Mouse (Mus musculus) Muller cell, postnatal 12 days (primary cell): Measurements from ENCODE around the gene Fam107b.
A peak's percentile ranks its signal among the peaks of the same experiment; 100 is the strongest.

Experiments
- DNase-seq: peaks from one replicate; pipeline ENCODE4 v3.0.0-alpha.2; 2015; ENCODE audit errors: inconsistent ontology term

Gene Fam107b

DNA sequence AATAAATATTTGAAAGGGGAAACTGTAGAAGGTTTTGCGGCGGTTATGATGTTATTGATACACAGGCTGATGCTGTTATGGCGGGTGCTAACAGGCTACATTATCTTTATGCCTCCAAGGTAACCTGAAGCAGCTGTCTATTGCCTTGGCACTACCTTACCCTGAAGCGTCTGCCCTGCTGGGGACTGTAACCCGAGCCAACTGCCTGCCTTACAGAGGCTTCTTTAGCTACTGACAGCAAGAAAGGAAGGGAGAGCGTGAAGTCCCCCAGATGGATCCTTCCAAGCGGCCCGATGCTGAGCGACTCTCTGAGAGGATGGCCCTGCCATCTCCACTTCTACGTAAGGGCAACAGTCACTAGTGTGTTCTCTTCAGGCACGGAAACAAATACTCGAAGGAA lies at the start of gene Fam107b:
TSS of gene Fam107b (plus strand) at position 303 of the 400 bp plus-strand sequence.
- no peak for DNase-seq

DNA sequence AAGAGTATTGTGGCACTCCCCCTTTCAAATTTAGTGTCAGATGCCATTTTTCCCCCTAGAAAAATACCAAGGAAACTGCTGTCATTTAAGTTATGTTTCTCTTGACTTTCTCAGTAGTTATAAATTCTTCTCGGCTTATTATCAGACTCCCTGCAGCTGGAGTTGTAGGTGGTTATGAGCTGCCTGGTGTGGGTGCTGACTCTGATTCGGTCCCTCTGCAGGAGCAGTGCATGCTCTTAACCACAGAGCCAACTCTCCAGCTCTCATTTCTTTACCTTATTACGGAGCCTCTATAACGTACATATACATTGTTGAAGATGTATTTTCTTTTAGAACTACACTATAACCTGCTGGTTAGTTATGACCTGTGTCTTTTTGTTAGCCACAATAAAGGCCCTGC lies 47.7 kb upstream of the Fam107b start:
- DNase-seq = no peak

DNA sequence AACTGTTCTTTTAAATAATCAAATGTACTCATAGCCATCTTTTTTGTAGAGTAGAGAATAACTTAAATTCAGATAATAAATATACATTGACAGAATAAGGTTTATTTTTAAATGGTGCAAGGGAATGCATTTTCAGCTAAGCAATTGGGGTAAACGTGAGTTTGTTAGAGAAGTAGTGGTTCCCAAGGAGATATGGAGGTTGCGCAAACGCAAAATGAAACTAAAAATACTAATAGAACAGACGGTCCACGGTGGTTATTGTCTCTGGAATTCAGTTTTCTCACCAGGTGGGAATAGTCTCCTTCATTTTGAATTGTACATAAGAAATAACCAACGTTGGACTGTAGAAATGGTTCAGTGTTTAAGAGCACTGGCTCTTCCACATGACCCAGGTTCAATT lies 44.0 kb upstream of the Fam107b start:
- DNase-seq = no peak

DNA sequence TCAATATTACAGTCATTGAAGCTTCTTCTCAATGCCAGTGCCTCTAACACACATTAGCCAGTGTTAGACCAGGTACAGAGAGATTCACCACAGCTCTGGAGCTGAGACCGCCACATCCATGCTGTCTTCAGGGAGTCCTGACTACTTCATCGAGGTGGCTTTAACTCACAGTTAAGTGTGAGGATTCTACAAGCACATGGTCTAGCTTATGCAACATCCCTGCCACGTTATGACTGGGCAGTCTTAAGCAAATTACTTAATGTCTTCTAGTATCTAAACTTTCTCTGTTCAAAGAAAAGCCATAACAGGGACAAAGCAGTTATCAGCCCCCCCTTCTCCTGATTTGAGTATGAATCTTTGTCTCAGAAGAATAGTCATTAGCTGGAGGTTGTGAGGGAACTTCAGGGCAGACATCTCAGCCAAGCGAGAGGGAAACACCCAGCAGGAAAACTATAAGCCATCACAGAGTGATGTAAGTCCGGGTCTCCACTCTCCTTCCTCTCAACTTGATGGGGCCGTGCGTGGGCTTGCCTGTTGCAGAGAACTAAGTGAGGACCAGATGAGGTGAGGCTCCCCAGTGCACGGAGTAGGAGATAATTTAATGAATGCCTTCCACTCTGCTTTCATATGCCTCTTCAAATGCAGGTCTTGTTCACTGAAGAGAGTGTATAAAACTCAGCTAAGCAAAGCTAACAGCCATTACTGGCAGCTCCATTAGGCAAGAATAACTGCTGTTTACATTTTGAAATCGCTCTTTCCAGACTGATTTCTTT lies 28.8 kb upstream of the Fam107b start:
- DNase-seq = no peak

DNA sequence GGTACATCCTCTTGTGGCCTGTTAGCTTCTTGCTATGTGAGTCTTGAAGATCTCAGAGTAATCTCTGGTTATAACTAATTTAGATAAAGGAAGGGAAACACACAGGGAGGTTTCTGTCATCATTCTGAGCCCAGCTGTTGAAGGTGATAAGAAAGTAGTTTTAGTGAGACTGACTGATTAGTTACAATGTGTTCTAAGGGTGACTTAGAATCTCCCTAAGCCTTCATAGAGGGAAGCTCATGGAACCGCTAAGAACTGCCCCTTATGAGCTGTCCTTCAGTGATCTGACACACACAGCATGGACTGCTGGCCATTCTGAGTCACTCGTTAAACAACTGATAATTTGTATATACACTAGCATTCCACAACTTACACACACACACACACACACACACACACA lies 24.2 kb upstream of the Fam107b start:
- DNase-seq = peak; percentile 4

DNA sequence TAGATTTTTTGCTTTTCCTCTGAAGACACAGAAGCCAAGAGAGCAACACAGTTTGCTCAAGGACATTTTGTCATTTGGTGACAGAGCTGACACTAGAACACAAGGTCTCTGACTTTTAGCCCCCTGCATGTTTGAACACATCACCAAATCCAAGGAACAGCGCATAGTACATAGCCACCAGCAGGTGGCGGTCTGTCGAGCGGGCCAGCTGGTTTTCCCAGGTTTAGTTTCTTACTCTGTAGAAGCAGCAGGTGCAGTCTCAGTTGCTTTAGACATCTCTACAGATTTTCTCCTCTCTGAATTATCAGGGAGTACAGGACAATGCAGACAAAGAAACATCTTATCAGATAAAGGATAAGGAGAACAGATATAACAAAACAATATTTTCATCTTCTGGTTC lies 23.7 kb upstream of the Fam107b start:
- DNase-seq = peak; percentile 40

DNA sequence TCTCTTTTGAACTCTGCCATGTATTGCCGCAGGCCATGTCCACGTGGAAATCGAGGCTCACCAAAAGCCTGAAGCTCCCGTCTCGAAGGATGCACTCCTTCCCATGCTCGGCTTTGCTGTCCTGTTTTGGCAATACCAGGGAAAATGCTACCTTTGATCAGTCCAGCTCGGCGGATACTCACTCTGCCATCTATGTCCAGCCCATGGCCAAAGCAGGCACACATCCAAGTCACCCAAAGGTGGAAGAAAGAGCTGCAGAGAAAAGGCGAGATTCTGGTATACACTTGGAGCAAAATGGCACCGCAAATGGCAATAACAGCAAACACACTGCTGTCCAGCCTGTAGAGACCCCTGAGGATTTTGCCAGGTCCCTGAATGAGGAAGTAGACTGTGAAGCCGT lies 318 bp downstream of the Fam107b start:
- DNase-seq = no peak

DNA sequence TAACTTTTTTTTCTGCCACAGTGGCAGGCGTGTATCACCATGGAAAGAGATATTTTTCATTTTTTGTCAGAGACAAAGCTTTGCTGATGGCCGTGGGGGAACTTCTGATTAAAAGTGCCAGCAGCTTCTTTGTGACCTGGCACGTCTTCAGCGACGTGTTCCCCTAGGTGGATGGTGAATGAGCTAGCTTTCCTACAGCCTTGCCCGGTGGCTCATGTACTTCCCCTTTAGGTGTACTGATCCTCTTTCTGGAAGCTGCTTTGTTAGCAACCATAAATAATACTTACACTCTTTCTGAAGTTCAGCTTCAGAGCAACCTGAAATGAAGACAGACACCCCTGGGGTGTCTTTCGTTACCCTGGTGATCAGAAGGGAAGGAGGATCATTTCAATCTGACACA lies 3.6 kb downstream of the Fam107b start:
- DNase-seq = no peak

DNA sequence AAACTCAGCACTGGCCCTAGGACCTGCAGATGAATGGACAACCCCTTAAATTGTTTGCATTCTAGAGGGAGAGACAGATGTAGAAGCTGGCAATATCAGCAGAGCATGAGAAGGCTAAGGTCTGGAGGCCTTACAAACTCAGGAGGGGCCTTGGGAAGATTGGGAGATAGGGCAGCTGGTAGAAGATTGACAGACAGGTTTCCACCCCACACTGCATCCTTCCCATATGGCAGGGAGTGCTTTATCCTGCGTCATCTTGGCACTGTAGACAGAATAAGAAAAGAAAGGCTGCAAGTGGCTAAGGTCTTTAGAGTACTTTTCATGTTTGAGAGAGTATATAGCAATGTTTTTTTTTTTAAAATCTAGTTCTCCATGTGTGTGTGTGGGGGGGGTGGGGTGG lies 4.9 kb downstream of the Fam107b start:
- DNase-seq = no peak

DNA sequence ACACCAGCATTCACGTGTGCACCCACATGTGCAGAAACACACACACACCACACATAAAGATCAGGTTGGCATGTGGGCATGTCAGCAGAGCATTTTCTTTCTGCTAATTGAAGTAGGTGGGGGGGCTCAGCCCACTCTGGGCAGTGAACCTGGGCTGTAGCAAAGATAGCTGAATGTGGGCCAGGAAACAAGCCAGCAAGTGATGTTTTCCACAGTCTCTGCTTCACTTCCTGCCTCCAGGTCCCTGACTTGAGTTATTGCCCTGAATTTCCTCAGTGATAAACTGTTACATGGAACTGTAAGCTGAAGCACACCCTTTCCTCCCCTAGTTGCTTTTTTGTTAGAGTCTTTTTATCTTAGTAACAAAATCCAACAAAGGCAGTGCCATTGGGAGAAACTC lies 6.1 kb downstream of the Fam107b start:
- DNase-seq = no peak

DNA sequence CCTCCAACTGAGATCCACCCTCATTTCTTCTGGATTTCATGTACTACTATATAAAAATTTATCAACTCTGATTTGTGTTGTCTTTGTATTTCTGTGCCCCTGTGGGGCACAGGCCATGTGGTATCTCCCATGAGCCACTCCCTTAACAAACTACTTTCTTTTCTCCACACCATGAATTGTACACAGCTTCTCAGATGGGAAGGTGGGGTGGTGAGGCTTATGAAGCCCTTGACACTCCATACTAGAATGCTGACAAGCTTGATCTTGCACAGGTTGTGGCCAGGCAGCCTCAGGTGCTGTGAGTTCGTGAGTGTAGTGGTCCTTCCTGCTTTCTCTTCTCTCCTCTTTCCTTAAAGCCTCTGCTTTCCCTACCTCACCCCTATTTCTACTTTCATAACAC lies 6.9 kb downstream of the Fam107b start:
- DNase-seq = no peak

DNA sequence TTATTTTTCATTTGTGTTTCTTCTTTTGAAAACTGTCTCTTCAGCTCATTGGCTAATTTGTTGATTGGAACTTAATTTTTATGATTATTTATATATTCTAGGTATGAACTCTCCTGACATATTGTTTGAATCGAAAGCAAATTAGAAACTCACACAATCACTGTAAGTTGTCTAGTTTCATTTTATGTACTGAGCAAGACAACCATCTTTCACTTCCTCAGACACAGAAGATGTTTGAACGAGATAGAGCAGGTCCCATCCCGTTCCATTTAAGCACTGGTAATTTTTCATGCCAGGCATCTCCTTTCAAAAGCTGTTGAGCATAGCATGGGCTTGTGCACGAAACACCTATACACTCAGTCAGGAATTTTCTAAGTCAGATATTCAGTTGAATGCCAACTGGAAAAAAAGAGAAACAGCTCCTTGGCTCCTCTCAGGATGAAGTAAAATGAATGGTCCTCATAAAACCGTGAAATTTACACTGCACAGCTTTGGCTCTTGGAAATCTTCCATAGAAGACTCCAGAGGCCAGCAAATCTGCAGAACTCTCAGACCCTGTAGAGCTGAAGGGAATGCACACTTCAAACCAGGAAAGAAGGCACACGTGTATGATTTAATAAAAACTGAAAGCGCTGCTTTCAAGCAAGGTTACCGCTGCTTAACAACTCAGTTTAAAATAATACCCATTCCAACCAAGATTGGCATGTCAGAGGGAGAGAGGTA lies 8.1 kb downstream of the Fam107b start:
- no peak for DNase-seq

DNA sequence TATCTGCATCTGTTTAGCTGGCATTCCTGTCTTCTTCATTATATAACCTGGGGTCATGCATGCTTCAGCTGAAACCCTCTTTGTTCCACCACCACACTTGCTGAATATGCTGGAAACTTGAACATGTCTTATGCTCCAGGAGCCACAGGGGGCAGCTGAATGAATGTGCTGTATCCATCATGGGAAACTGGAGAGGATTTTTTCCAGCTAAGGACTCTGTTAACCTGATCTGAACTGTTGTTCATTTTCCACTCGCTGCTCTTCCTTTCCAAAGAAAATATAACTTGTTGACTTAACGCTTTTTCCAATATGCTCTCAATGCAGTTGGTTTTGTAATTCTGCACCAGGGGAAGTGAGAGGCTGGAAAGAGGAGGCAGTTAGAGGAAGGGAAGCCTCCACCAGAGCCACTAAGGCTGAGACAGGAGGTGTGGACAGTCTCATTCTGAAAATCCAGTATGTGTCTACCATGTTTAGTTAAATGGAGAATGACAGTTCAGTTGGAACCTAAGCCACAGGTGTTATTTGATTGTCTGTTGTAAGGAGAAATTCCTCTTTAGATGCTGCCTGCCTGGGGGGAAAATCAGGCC lies 9.1 kb downstream of the Fam107b start:
- no peak for DNase-seq

DNA sequence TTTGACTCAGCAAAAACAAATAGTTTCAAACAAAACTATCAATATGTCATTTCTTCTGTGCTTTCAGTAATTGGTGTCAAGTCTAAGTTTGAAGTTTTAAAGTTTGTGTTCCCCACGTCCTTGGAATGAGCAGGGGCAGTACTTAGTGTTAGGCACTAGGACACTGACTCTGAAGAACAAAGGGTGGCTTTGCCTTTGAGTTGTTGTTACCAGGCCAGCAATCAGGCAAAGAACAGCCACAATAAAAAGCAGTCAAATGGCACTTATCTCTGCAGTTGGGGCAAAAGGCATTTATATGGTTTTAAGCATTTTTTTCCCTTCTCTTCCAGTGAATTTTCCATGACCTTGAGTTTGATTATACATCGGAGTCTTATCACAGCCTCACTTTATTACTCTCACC lies 12.5 kb downstream of the Fam107b start:
- DNase-seq = no peak

DNA sequence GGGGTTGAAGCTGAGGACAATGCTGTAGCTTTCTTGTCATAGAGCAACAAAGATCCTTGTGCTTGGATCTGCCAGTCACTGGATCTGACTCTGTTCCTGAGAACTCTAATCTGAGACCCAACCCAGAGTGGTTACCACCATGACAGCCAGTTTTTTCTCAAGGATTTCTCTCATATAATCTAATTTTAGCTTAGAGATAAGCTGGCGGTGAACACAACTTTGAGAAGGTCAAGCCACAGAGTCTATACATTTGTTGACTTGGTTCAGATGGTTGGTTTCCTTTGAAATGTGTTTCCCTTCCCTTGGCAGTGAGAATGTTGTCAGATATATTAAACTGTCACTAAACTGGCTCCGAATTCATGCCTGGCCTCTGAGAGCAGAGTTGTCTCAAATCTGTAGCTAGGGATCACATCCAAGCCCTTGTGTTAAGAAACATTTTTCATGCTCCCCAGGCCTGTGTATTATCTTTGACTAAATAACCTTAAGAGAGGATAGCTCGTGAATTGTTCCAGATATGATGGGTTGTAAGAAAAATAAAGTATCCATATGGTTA lies 15.0 kb downstream of the Fam107b start:
- DNase-seq = no peak

DNA sequence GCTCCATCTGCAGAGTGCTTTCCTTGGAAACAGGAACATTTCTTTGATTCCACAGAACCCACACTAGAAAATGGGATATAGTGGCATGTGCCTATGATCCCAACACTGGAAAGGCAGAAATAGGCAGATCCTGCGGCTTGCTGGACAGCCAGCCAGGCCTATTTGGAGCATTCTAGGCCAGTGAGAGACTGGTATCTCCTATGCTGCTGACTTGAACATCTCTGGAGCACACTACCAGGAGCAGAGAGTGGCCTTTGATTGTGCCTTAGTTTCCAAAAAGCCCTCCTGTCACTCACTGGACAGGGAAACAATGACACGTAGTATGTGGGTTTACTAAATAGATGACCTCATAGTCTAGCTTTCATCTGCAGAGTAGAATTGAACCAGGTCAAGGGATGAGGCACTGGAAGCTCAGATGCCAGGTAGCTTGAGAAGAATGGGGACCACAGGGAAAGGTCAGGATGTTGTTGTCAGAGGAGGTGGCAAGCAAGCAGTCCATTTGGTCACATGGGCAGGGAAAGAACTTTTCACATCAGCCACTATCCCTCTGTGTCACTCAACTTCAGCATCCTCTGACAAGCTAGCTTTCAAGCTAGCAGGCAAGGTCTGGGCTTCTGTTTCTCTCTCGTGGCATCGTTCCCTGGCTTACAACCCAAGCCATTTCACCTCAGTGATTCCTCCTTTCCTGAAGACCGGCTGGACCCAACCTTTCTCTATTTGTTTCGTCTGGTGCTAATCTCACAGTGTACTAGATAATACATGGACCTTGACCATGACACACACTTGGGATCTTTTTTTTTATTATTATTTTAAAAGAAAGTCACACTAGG lies 20.0 kb downstream of the Fam107b start:
- no peak for DNase-seq

DNA sequence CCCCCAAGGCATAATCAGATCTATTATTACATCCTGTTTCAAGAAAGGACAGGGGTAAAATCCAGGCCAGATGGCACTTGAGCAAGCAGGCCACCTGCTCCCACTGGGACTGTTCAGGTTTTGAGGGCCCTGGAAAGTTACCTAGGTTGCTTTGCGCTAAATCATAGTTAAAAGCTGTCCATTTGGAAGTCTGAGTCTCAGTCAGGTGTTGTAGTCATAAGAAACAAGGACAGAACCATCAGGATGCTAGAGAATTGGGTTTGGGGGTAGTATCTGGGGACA lies 20.6 kb downstream of the Fam107b start:
- no peak for DNase-seq

DNA sequence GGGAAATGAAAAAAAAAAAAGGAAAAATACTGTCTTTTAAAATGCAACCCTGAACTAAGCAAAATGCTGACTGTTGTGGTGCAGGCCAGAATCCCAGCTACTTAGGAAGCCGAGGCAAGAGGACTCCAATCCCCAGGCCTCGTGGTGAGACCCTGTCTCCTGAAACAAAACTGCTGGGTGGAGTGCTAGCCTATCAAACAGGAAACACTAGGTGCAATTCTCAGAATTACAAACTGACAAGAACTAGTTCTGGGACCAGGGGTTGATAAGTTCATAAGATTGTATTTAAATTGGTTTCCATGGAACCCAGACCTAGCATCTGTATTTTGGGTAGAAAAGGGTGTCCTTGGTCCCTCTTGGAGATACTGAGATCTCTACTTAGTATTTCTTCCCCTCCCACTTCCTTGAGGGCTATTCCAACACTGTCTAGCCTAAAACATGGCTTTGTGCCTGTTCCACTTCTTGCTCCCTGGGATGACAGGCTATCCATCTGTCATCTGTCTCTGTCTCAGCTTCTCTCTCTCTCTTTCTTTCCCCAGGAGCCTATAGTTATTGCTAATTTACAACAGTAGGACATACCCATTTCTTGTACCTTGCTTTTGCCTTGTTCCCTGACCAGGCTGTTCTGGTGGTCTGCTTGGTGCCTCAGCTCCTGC lies 24.5 kb downstream of the Fam107b start:
- no peak for DNase-seq

DNA sequence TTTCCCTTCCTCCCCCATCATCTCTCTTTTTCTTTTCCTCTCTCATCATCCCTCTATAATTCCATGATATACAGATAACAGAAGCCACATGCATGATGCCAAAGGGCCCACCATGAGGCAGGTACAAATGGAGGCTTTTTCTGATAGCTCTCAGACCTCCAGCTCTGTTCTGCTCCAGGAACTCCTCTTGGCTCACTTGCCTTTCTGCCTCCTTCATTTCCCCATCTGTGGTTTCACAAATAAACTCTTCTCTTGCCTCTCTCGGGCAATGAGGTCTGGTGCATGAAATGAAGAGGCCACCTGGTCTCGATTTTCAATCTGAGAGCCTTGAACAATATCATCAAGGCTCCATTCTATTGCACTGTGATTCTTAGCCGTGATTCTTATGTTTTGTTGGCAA lies 30.1 kb downstream of the Fam107b start:
- DNase-seq = no peak

DNA sequence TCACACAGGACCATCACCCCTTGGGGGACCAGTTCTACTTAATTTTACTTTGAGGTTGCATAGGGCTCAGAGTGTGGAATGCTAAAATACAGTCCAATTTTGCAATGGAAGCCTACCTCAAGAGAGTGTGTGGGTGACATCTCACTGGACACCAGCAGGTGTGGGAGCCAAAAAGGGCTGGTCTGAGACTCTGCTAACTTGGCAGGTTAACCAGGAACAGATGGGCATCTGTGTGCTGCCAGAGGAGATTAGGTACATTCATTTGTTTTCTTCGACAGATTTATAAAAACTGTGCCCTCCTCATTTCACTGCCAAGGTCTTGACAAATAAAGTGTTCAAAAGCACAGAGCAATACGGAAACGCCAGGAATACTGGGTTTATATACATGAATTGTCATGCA lies 32.3 kb downstream of the Fam107b start:
- DNase-seq = no peak

DNA sequence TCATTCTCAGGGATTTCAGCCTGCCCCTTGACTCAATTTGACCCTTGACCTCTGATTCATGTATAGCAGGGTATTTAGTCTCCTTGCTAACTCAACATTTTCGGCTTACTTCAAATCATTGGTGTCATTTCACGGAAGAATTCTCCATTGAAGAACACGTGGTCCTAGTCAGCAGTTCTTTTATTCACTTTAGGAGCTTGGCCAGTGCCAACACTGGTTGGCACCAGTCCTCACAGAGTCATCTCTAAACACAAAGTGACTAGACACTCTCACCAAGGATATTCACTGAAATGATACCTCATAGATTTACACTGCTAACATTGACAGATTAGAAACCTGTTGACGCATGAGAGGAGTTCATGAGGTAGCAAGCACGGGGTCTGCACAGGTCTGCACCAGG lies 32.9 kb downstream of the Fam107b start:
- no peak for DNase-seq
